Mouse (Mus musculus) thymus, postnatal 10 days (tissue): ENCODE data around the gene Mrpl34.

ENCODE experiments used
- DNase-seq, 2 experiments: peaks; one replicate each; pipeline ENCODE4 v3.0.0; 2021; ENCODE audit warnings: low spot score in 2 of 2

The Mrpl34 gene

DNA sequence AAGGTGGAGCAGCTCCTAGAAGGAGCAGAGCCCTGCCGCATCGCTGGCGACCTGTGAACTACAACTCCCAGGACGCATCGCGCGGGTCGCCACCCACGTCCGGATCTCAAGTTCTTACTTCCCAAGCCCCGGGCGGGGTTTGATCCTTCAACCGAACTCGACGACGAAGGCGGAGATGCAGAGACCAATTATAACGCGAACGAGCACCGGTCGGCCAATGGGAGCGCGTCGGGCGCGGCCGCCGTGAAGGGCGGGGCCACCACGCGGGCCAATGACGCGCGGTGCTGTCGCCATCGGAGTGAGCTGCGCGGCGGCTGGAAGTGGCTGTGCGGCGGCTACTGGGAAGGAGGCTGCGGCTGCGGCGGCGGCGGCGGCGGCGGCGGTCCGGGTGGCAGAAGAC is 4.2 kb downstream of the Mrpl34 start, which contains the start of gene Dda1:
Gene Dda1 (plus strand): TSS at position 284 of the 400 bp plus-strand sequence.
- DNase-seq = peak; percentile 95 to 97

DNA sequence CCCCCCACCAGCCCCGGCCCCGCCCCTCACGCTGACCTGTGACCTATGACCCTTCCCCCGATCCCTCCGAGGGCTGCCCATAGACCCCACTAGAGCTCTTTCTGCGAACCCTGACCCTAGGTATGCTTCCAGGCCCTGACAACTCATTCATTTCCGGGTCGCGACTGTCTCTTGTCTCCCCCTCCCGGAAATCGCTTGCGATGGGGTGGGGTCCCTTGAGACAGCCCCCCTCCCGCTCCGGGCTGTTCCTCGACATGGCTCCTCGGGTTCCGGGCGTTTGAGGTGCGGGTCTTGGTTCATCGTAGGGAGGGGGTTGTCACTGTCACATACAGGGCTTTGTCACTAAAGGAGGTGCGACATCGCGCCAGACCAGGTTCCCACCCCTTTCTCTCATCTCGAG is 4.7 kb downstream of the Mrpl34 start:
- peak; percentile 59 to 71 for DNase-seq

DNA sequence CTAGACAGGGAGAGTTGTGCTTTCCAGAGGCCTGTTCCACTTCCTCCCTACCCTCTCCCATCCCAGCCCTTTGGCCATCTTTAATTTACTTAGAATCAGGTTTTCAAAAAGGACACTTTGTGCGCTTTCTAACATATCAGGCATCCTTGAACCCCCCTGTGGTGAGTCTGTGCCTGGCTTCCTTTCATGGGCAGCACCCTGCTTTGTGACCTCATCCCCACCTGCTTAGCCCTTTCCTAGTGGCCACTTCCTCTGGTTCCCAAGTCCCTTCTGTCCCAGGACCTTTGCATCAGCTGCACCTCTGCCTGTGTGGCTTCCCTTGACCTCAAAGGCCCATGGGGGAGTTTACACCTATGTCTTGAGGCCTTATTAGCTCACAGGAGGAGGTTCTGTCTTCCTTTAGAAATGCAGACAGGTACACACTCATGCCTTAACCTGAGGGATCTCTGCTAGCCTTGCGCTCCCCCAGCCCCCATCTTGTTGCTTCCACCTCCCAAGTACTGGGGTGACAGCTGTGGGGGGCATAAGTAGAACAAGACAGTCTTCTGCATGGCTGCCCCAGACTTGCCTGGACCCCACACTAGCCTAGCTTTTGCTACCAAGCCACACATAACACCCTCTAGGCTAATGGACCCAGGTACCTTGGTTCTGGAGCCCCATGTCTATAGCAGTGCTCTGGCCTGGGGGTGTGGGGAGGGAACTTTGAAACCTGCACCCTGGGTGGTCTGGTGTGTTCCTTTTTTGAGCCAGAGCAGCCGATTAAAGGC is 5.6 kb downstream of the Mrpl34 start:
- no peak for DNase-seq

DNA sequence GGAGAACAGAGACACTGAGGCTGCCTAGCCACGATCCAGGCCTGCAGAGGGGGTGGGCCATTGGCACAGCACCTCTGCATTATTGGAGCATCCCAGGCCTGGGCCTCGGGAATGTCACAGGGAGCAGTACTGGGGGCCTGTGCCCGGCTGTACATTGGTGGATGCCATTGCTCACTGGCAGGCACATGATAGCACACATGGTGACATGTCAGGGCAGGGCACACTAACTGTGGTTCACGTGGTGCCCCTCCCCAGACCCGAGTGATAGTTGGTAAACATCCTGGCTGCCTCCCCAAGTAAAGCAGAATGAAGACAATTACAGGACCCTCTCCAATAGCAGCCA is 6.1 kb downstream of the Mrpl34 start:
- no peak for DNase-seq

DNA sequence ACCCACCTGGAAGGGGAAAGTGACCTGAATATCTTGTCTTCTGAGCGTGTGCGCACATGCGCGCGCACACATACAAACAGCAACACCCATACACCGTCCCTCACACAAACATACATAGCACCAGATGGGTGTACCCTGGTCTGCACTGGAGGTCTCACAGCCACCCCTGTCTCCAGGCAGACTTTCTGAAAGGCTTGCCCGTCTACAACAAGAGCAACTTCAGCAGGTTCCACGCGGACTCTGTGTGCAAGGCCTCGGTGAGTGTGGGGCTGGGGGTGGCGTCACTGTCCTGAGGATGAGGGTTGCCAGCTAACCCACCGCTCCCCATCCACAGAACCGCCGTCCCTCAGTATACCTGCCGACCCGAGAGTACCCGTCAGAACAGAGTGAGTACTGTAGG is 7.1 kb downstream of the Mrpl34 start:
- no peak for DNase-seq

DNA sequence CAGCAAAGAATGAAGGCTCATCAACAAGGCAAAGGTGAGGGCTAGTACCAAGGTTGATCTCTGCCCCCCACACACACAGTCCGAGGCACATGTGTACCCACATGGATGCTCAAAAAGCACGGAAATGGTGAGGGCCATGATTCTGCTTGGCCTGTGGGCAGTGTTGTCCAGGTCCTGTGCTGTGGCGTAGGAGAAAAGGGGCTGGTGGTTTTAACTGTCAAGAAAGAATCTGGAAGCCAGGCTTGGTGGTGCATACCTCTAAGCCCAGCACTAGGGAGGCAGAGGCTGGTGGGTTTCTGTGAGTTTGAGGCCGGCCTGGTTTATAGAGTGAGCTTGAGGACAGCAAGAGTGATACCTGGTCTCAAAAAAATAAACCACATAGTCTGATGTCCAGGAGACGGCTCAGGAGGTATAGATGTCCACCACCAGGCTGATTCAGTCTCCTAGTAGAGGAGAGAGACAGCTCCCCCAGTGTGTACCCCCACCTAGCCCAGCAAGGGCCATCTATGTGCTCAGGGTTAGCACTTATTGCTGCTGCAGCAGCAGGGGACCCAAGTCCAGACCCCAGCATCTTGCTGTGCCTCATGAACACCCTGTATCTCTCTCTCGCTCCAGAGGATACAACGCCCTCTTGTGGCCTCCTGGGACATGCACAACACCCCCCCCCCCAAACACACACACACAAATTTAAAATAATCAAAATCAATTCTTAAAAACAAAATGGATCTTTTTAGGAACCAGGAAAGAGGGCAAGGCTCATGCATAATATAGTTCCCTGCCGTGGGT is 8.0 kb downstream of the Mrpl34 start:
- no peak for DNase-seq

DNA sequence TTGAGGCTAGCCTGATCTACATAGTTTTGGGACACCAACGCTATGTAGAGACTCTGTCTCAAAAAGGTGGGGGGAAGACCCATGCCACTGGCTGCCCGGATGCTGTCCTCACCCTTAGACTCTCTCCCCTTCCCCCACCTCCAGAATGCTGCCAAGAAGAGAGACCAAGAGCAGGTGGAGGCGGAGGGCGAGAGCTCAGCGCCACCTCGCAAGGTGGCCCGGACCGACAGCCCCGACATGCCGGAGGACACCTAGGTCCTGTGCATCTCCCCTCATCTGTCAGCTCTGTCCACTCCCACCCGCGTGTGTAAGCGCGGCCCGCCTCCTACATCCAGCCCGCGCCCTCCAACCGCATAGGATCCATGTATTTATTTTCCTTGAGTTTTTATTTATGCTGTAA is 9.6 kb downstream of the Mrpl34 start:
- DNase-seq = no peak

DNA sequence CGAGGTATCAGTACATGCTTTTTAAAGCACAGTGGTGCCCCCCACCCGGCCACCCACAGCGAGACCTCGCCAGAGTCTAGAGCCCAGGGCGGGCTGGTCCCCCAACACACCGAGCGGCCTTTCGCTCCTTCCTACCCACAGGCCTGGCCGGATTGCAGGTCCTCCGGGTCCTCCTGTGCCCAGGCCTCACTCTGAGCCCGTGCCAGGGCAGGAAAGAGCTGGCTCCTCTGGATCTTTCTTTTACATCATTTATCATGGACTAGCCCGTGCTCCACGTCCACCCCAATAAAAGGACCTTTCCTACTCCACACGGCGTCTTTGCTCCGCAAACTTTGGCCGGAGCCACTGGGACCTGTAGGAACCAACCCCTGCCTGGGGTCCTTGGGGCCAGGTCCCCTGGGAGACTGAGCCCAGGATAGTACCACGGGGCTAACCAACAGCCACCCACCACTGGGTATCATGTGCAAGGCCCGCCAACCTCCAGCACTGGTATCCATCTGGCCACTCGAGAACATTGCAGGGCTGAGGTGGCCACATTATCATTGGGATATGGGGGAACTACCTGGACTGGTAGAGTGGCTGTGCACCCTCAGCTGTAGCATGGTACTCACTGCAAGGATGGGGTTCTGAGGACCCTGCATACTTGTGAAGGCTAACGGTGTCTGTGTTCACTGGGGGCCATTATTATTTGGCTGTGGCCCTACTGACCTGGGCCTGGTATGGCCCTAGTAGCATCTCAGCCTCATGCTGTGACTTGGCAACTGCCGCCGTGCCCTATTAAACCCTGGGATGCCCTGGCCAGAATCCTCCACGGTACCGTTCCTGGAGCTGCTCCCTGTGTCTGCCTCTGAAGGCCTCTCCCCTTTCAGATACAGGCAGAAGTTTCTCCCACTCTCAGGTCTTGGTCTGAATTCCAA is 10.3 kb downstream of the Mrpl34 start:
- DNase-seq = no peak

DNA sequence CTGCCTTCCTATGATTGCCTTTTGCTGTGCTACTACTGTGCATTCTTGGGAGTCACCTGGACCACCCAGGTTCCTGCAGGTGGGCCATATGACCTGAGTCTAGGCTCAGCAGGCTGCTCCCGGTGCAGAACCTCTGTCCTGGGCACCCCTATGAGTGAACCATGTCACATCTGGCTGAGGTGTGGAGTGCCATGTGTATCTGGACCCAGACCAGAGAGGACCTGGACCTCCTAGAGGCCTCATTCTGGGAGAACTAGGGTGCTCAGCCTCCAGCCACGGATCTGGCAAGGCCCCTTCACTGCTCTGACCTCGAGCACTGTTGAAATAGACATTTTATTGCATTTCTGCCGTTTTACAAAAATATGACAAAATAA is 10.9 kb downstream of the Mrpl34 start:
- DNase-seq = no peak

DNA sequence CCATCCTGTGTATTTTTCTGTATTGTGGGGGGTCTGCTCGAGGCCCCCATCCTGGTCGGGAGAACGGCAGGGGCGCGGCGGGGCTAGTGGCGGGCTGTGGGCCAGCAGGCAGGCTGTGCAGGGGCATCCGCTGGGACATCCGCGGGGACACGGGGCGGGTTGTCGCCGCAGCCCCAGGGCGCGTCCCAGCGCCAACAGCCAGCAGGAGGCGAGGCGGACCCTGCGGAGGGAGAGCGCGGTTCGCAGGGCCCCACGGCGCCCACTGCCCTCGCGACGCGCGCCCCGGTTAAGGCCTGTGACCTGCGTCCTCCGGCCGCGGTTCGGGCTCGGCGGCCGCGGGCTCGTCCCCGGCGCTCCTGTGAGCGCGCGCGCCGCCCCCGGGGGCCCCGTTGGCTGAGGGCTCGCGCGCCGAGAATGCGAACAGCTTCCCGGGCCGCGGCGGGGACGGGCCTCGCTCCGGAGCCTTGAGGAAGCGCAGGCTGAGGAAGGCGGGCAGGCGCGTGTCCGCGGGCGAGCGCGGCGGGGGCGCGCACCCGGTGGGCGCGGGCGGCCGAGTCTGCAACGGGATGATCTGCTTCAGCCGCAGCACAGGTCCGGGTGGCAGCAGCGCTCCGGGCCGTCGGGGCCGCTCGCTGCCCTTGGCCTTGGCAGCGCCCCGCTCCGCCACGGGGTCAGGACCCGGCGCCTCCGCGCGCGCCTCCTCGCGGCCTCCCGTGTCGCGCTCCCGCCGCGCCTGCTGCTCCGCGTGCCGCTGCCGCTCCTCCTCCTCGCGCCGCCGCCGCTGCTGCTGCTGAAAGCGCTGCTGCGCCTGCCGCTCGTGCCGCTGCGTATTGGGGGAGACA is 11.6 kb downstream of the Mrpl34 start:
- peak; percentile 74 to 77 for DNase-seq

DNA sequence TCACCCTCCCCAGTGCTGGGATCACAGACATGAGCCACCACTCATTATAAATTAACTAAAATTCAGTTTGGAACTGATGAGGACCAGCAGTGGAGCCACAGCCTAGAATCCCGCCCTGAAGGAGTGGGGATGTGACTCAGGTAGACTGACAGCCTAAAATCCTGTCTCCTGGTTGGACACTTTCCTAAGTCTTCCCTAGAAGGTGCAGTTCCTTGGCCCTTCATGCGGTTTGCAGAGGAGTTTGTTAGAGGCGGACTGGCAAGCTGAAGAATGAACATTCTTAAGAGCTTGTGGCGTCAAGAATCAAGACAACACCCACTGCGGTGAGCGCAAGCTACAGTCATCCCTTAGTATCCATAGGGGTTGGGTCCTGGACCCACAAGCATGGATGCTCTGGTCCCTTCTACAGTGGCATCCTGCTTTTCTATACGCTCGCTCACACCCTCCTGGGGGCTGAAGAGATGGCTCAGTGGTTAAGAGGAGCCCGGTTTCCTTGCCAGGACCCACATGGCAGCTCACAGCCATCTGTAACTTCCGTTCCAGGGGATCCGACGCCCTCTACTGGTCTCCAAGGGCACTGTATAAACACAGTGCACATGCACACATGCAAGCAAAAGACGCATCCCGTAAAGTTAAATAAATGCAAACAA is 12.6 kb downstream of the Mrpl34 start:
- DNase-seq = peak in 1 of 2 experiments; percentile 44

DNA sequence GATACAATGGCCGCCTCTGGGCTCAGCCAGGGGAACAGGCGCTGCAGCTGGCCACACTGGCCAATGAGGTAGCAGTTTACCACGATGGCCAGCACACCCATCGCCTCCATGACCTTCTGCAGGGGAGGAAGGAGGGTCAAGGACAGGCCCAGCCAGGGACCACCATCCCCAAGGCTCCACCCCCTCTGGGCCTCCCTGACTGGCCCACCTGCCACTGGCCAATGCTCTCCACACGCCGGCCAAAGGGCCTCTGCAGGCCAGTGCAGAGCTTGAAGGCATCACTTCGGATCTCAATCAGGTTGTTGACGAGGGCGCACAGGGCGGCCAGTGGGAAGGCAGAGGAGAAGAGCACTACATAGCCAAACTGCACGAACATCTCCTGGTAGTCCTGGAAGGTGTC is 14.2 kb downstream of the Mrpl34 start:
- DNase-seq = no peak

DNA sequence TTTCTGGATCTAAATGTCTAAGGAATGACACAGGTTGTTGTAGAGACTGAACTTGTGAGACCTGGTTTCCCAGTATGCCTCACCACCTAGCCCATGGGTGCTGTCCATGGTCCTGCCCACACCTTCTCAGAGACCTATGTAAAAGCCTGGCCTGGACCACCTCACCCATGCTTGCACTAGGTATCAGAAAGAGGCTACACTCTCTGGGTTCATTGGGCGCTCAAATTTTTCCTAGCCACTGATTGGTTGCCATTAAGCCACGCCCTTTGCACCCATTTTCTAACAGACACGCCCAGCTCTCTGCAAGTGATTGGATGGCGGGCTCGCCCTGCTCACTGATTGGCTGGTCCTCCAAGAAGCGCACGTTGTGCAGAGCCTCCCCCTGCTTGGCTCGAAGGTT is 19.2 kb downstream of the Mrpl34 start:
- peak in 1 of 2 experiments; percentile 70 for DNase-seq

DNA sequence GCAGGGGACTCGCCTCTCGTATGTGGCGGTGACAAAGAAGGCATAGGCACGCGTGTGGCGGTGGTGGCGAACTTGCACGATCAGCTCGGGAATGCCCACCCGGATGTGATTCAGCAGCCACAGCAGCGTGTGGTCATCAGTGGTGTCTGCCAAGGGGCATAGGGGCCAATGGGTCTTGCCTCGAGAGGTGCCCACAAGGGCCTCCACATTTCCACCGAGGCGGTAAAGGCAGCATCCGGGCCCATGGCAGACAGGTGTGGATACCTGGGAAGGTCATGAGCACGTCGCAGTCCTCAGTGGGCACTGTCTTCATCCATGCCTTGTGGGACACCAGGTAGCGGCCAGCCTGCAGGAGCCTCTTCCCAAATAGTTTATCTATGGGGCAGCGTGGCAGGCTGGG is 20.0 kb downstream of the Mrpl34 start:
- no peak for DNase-seq

DNA sequence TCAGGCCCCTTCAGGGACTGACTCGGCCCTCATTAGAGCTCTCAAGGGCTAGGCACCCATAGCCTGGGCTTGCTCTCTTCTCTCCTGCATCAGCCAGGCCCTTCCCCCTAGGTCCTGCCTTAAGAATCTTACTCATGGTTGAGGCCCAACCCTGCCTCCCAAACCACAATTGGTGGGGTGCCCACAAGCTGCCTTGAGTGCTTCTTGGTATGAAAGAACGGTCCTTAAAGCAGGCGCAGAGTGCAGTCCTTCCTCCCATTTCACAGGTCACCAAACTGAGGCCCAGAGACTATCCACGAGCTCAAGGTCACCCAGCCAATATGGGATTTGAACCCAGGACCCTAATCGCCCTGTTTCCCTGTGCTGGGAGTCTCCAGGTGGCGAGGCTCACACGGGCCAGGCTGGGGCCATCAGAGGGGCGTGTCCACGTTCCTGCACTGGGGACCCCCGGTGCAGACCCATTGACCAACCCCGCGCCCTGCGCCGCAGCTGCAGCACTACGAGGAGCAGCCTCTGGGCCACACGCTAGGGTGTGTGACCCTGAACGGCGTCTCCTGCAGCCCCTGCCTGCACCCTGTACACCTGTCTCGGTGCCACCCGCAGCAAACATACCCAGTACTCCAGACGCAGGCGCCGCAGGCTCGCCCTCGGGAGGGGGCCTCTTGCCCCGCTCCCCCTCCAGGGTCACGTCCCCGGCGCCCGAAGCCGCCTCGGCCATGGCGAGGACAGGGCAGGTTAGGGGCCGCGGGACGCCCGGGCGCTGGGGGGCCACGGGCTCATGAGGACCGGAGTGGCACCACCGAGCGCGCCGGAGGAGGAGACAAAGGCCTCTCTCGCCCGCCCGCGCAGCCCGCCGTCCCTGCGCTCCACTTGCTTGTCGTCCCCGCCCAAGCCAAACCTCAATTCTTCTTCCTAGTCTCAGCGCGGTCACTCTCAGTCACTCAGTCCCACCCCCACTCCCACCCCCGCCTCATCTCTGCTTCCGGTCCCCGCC is 20.7 kb downstream of the Mrpl34 start, which contains the start of gene Ano8:
Gene Ano8 (minus strand): TSS at position 822 of the 994 bp plus-strand sequence.
- peak; percentile 72 to 75 for DNase-seq

DNA sequence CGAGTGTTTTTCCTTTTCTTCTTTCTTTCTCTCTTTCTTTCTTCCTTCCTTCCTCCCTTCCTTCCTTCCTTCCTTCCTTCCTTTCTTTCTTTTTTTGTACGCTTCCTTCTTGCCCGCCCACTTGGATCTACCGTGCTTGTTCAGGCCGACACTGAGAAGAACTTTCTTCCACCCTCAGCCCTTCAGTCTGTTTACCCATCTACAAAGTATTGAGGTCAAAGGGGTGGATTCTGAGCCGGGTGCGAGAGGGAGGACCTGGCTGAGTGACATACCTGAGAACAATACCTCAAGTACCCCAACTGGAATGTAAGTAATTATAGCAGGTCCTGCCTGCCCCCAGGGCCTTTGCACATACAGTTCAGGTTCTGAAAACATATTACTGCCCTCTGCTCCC is 21.4 kb downstream of the Mrpl34 start:
- no peak for DNase-seq

DNA sequence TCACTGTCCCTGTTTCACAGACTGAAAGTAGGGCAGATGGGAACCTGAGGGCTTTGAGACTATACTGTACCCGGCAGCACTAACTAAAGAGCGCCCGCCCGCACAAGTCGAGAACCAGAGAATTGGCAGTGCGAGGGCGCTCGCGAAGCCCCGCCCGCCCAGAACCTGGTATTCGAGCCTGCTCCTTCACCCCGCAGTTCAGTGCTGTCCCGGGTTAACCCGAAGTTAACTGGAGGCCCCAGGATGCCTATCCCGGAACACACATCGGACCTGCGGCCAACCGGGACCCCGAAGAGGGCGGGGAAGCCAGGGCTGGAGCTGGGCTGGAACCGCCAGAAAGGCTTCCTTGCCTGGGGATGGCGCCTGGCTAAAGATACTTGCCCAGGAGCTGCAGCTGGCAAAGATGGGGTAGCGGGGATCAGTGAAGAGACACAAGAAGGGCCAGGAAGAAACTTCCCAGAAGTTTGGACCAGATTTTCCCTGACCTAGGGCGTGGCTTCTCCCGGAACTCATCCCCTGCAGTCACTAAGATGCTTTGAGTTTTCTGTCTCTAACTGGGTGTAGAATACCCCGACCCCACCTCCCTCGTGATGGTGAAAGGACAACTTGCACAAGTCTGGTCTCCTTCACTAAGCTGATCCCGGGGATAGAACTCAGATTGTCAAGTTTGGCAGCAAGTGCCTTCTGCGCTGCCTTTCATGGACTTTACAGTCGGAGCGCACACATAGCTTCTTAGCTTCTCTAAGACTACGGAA is 23.1 kb downstream of the Mrpl34 start, which contains the start of gene Gtpbp3:
Gene Gtpbp3 (plus strand): TSS at position 413 of the 755 bp plus-strand sequence.
- peak; percentile 72 to 76 for DNase-seq

DNA sequence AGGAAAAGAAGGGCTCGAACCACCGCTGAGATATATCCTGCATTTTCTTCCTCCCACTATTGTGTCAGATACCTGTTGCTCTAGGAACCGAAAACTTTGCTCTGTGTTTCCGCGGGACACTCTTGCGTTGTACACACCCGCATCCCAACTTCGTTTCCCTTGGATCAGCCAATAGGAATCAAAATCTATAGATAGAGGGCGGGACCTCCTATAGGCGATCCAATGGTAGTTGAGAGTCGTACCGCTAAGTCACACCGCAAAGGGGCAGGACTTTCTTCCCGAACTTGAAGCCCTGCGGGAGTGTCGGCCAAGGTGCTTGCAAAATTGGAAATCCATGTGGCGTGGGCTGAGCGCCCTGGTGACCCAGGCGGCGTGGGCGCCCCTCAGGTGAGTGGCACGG is 23.7 kb downstream of the Mrpl34 start:
- DNase-seq = peak; percentile 85 to 89

DNA sequence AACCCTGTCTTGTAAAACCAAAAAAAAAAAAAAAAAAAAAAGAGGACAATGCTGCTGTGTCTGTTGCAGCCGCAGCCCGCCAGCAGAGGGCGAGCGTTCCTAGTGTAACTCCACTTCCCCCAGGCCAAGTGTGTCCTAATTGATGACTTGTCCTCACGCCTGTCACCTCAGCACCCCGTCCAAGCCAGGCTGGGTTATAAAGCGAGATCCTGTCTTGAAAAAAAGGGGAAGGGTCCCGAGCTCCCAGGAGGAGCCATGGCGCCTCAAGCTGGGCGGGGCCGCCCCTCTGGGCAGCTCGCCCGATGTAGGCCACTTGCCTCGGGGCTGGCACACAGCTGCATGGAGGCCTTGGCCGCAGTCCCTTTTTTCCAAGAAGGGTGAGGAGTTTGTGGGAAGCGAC is 30.3 kb downstream of the Mrpl34 start:
- peak; percentile 59 to 84 for DNase-seq
